Mouse (Mus musculus) ES-E14 (cell line): ENCODE data around the gene Slc6a19.

ENCODE experiments used
- CHD2 ChIP-seq: IDR thresholded peaks from 2 replicates; pipeline ENCODE4 v1.6.1; 2014; ENCODE audit warnings: mild to moderate bottlenecking, low read depth, low read length, inconsistent platforms
- MAFK ChIP-seq: IDR thresholded peaks from 2 replicates; pipeline ENCODE4 v1.6.1; 2014; ENCODE audit warnings: mild to moderate bottlenecking, low read depth, low read length, inconsistent platforms; ENCODE audit not compliant: insufficient read depth
- ZC3H11A ChIP-seq: IDR thresholded peaks from 2 replicates; pipeline ENCODE4 v1.6.1; 2012; ENCODE audit warnings: low read depth, mild to moderate bottlenecking, inconsistent platforms, low read length, borderline replicate concordance

GRCm38 (mm10) chr13:73682226-73682625, 22.4 kb downstream of the Slc6a19 start:
- TF ChIP-seq ZC3H11A (no peak), CHD2 (no peak), MAFK (no peak)
